Mouse (Mus musculus) kidney, postnatal 36 days (tissue): Measurements from ENCODE around the gene Sema4b.

ENCODE experiments used
- DNase-seq, 2 experiments: peaks; one replicate each; pipeline ENCODE4 v3.0.0; 2021 to 2022; ENCODE audit warnings: mixed read lengths in 2 of 2

The Sema4b gene

GRCm38 (mm10) chr7:80178037-80178729, 8.5 kb upstream of the Sema4b start:
- DNase-seq: no peak

- DNase-seq: no peak
Observed at GRCm38 (mm10) chr7:80179327-80179726, 7.3 kb upstream of the Sema4b start.

- no peak for DNase-seq
Observed at GRCm38 (mm10) chr7:80179790-80180189, 6.9 kb upstream of the Sema4b start.

GRCm38 (mm10) chr7:80180202-80180601, 6.4 kb upstream of the Sema4b start:
- no peak for DNase-seq

GRCm38 (mm10) chr7:80181078-80181477, 5.6 kb upstream of the Sema4b start:
- DNase-seq: no peak

GRCm38 (mm10) chr7:80182139-80182538, 4.5 kb upstream of the Sema4b start:
- DNase-seq: no peak

GRCm38 (mm10) chr7:80183466-80183865, 3.2 kb upstream of the Sema4b start:
- DNase-seq: no peak

GRCm38 (mm10) chr7:80183969-80184368, 2.7 kb upstream of the Sema4b start:
- DNase-seq: peak; percentile 58 to 59

GRCm38 (mm10) chr7:80184551-80184950, 2.1 kb upstream of the Sema4b start:
- DNase-seq: no peak

GRCm38 (mm10) chr7:80184968-80185367, 1.7 kb upstream of the Sema4b start:
- peak; percentile 34 to 66 for DNase-seq

GRCm38 (mm10) chr7:80186021-80186420, 620 bp upstream of the Sema4b start:
- DNase-seq: peak; percentile 82 to 93

GRCm38 (mm10) chr7:80187501-80187900, 860 bp downstream of the Sema4b start:
- DNase-seq: no peak

- no peak for DNase-seq
Observed at GRCm38 (mm10) chr7:80188579-80189125, 2.0 kb downstream of the Sema4b start.

GRCm38 (mm10) chr7:80189147-80189933, 2.7 kb downstream of the Sema4b start:
- peak; percentile 51 to 57 for DNase-seq

GRCm38 (mm10) chr7:80191455-80191854, 4.8 kb downstream of the Sema4b start:
- peak; percentile 65 to 69 for DNase-seq

- DNase-seq: peak; percentile 97
Observed at GRCm38 (mm10) chr7:80192226-80193061, 5.8 kb downstream of the Sema4b start.

GRCm38 (mm10) chr7:80193941-80194739, 7.5 kb downstream of the Sema4b start:
- no peak for DNase-seq

- no peak for DNase-seq
Observed at GRCm38 (mm10) chr7:80195146-80195545, 8.5 kb downstream of the Sema4b start.

- DNase-seq: no peak
Observed at GRCm38 (mm10) chr7:80195576-80196263, 9.1 kb downstream of the Sema4b start.

- DNase-seq: peak in 1 of 2 experiments; percentile 52
Observed at GRCm38 (mm10) chr7:80197371-80197770, 10.7 kb downstream of the Sema4b start.
